Mouse (Mus musculus) MEL (cell line): ENCODE measurements around the gene Sorbs1. TPM values are rescaled to one million over a fixed set of nuclear protein-coding genes. Genes with fewer than 3 reads are reported as not detected.

Experiments used
- DNase-seq: peaks from one replicate; pipeline ENCODE4 v3.0.0; 2011; ENCODE audit warnings: low read depth, low spot score
- H3K27ac ChIP-seq: 2 replicates; pipeline ENCODE4 v1.5.1; 2012; ENCODE audit warnings: low read depth, mild to moderate bottlenecking, control low read depth, low read length, moderate library complexity; ENCODE audit not compliant: control insufficient read depth
- H3K27me3 ChIP-seq, 2 experiments: fragments of 150-350 bp in 1 of 2; sonication (generic) in 1 of 2; 2 replicates each; pipeline ENCODE4 v1.6.1; 2012; ENCODE audit warnings: low read length in 2 of 2, mild to moderate bottlenecking in 2 of 2, improper control_type of control experiment in 1 of 2, moderate library complexity in 1 of 2; ENCODE audit not compliant: insufficient read depth in 2 of 2, control insufficient read depth in 1 of 2
- H3K36me3 ChIP-seq, 2 experiments: 2 replicates each; pipeline ENCODE4 v1.6.1; 2012 to 2014; ENCODE audit warnings: low read length in 2 of 2, improper control_type of control experiment in 1 of 2, inconsistent platforms in 1 of 2, mild to moderate bottlenecking in 1 of 2; ENCODE audit not compliant: insufficient read depth in 2 of 2, control insufficient read depth in 1 of 2
- H3K4me1 ChIP-seq, 2 experiments: fragments of 150-350 bp in 1 of 2; sonication (generic) in 1 of 2; 2 replicates each; pipeline ENCODE4 v1.6.1; 2012; ENCODE audit warnings: low read length in 2 of 2, improper control_type of control experiment in 1 of 2, mild to moderate bottlenecking in 1 of 2; ENCODE audit not compliant: insufficient read depth in 2 of 2, control insufficient read depth in 1 of 2
- H3K4me3 ChIP-seq, 2 experiments: fragments of 150-350 bp in 1 of 2; sonication (generic) in 1 of 2; 2 replicates each; pipeline ENCODE4 v1.5.1; 2012; ENCODE audit warnings: low read depth in 2 of 2, low read length in 2 of 2, mild to moderate bottlenecking in 2 of 2, moderate library complexity in 2 of 2, control low read depth in 1 of 2, improper control_type of control experiment in 1 of 2; ENCODE audit not compliant: control insufficient read depth in 1 of 2, insufficient read depth in 1 of 2
- H3K79me2 ChIP-seq: 2 replicates; pipeline ENCODE4 v1.6.1; 2012; ENCODE audit warnings: mild to moderate bottlenecking, low read length, moderate library complexity; ENCODE audit not compliant: control insufficient read depth, poor library complexity, insufficient read depth
- H3K9ac ChIP-seq: 2 replicates; pipeline ENCODE4 v1.6.1; 2012; ENCODE audit warnings: low read depth, mild to moderate bottlenecking, control low read depth, low read length, moderate library complexity; ENCODE audit not compliant: control insufficient read depth, poor library complexity, severe bottlenecking
- H3K9me3 ChIP-seq: fragments of 150-350 bp; sonication (generic); replicated peaks from 2 replicates; pipeline ENCODE4 v1.6.1; 2012; ENCODE audit warnings: mild to moderate bottlenecking, low read length, improper control_type of control experiment, moderate library complexity; ENCODE audit not compliant: insufficient read depth
- CHD1 ChIP-seq: IDR thresholded peaks from 2 replicates; pipeline ENCODE4 v1.6.1; 2012; ENCODE audit warnings: low read depth, mild to moderate bottlenecking, inconsistent platforms, low read length, improper control_type of control experiment
- CTCF ChIP-seq, 3 experiments: IDR thresholded peaks in 2 of 3; conservative IDR thresholded peaks in 1 of 3; 2 replicates each; pipeline ENCODE4 v1.5.1; 2011 to 2012; ENCODE audit warnings: low read length in 3 of 3, low read depth in 2 of 3, mild to moderate bottlenecking in 2 of 3, improper control_type of control experiment in 1 of 3, inconsistent platforms in 1 of 3, mixed read lengths in 1 of 3, moderate library complexity in 1 of 3; ENCODE audit not compliant: control insufficient read depth in 1 of 3, insufficient read depth in 1 of 3, poor library complexity in 1 of 3, severe bottlenecking in 1 of 3
- E2F4 ChIP-seq: IDR thresholded peaks from 2 replicates; pipeline ENCODE4 v1.6.1; 2011; ENCODE audit warnings: low read depth, low read length, improper control_type of control experiment, borderline replicate concordance
- GATA1 ChIP-seq: IDR thresholded peaks from 2 replicates; pipeline ENCODE4 v1.6.1; 2011; ENCODE audit warnings: low read depth, low read length, improper control_type of control experiment
- JUND ChIP-seq: IDR thresholded peaks from 2 replicates; pipeline ENCODE4 v1.6.1; 2011; ENCODE audit warnings: low read depth, mild to moderate bottlenecking, improper control_type of control experiment, low read length
- KAT2A ChIP-seq: conservative IDR thresholded peaks from 2 replicates; pipeline ENCODE4 v1.6.1; 2012; ENCODE audit warnings: low read depth, low read length, improper control_type of control experiment, inconsistent platforms
- MAFK ChIP-seq: IDR thresholded peaks from 2 replicates; pipeline ENCODE4 v1.6.1; 2011; ENCODE audit warnings: low read depth, mild to moderate bottlenecking, low read length, improper control_type of control experiment, borderline replicate concordance
- MEF2A ChIP-seq: IDR thresholded peaks from 2 replicates; pipeline ENCODE4 v1.6.1; 2014; ENCODE audit warnings: low read depth, mild to moderate bottlenecking, inconsistent platforms, low read length, improper control_type of control experiment; ENCODE audit not compliant: poor library complexity, insufficient replicate concordance, severe bottlenecking; ENCODE audit errors: extremely low read depth
- NELFE ChIP-seq: IDR thresholded peaks from 2 replicates; pipeline ENCODE4 v1.6.1; 2011; ENCODE audit warnings: low read depth, low read length, improper control_type of control experiment
- NRF1 ChIP-seq: IDR thresholded peaks from 2 replicates; pipeline ENCODE4 v1.6.1; 2014; ENCODE audit warnings: low read depth, mild to moderate bottlenecking, inconsistent platforms, low read length, improper control_type of control experiment, moderate library complexity; ENCODE audit not compliant: poor library complexity, insufficient read depth, severe bottlenecking
- RCOR1 ChIP-seq: IDR thresholded peaks from 2 replicates; pipeline ENCODE4 v1.6.1; 2012; ENCODE audit warnings: low read depth, mild to moderate bottlenecking, inconsistent platforms, low read length, improper control_type of control experiment
- SMC3 ChIP-seq: IDR thresholded peaks from 2 replicates; pipeline ENCODE4 v1.6.1; 2011; ENCODE audit warnings: low read depth, low read length, improper control_type of control experiment
- TAL1 ChIP-seq: IDR thresholded peaks from 2 replicates; pipeline ENCODE4 v1.6.1; 2012; ENCODE audit warnings: mild to moderate bottlenecking, inconsistent platforms, low read length, moderate library complexity, mixed read lengths
- TBP ChIP-seq: IDR thresholded peaks from 2 replicates; pipeline ENCODE4 v1.8.0; 2011; ENCODE audit warnings: low read depth, low read length, improper control_type of control experiment
- UBTF ChIP-seq: IDR thresholded peaks from 2 replicates; pipeline ENCODE4 v1.6.1; 2012; ENCODE audit warnings: low read depth, mild to moderate bottlenecking, inconsistent platforms, low read length, improper control_type of control experiment, moderate library complexity, borderline replicate concordance; ENCODE audit not compliant: insufficient read depth
- USF2 ChIP-seq, 2 experiments: IDR thresholded peaks; 2 replicates each; pipeline ENCODE4 v1.6.1; 2011 to 2012; ENCODE audit warnings: improper control_type of control experiment in 2 of 2, low read length in 2 of 2, borderline replicate concordance in 1 of 2, inconsistent platforms in 1 of 2, low read depth in 1 of 2, mild to moderate bottlenecking in 1 of 2; ENCODE audit not compliant: insufficient read depth in 1 of 2
- ZC3H11A ChIP-seq: IDR thresholded peaks from 2 replicates; pipeline ENCODE4 v1.6.1; 2012; ENCODE audit warnings: low read depth, mild to moderate bottlenecking, inconsistent platforms, low read length, improper control_type of control experiment
- ZKSCAN1 ChIP-seq: IDR thresholded peaks from 2 replicates; pipeline ENCODE4 v1.6.1; 2012; ENCODE audit warnings: low read depth, mild to moderate bottlenecking, inconsistent platforms, low read length, improper control_type of control experiment, moderate library complexity
- ZMIZ1 ChIP-seq: IDR thresholded peaks from 2 replicates; pipeline ENCODE4 v1.6.1; 2012; ENCODE audit warnings: low read depth, mild to moderate bottlenecking, inconsistent platforms, low read length, improper control_type of control experiment, moderate library complexity
- ZNF384 ChIP-seq: IDR thresholded peaks from 2 replicates; pipeline ENCODE4 v1.6.1; 2012; ENCODE audit warnings: low read depth, mild to moderate bottlenecking, inconsistent platforms, low read length, improper control_type of control experiment
- polyA plus RNA-seq, 2 experiments: library from polyadenylated mRNA; stranded (reverse) in 1 of 2; unstranded in 1 of 2; fragments of >175 nt in 1 of 2; fragments of >200 nt in 1 of 2; gene quantifications; 2 replicates each; pipeline versions ENCODE4 v1.2.1 to v1.2.4; 2012; ENCODE audit warnings: low replicate concordance in 2 of 2, low read depth in 1 of 2; ENCODE audit not compliant: insufficient read length in 2 of 2, insufficient read depth in 1 of 2, missing spikeins in 1 of 2
- total RNA-seq: library from RNA; depleted of rRNA; stranded (reverse); fragments of 300-350 nt; gene quantifications from 2 replicates; pipeline ENCODE4 v1.2.3, GENCODE M21; 2012

Sorbs1 gene
- total and polyA plus RNA-seq, 3 experiments = 1.3 to 5.3 TPM; not detected in 1

GRCm38 (mm10) chr19:40311631-40312030 is 201.9 kb downstream of the Sorbs1 start:
- Histone ChIP-seq H3K36me3 (no peaks in the 10 kb centered on the region), H3K9me3 (no peaks in the 10 kb centered on the region), H3K27me3 (no peaks in the 10 kb centered on the region), H3K9ac (no peak overlapping the region), H3K4me1 (no peaks in the 10 kb centered on the region), H3K27ac (no peak overlapping the region), H3K79me2 (no peaks in the 10 kb centered on the region), H3K4me3 (no peak overlapping the region)
- TF ChIP-seq MAFK (no peak), ZMIZ1 (no peak), UBTF (no peak), ZKSCAN1 (no peak), TAL1 (no peak), ZC3H11A (no peak), USF2 (IDR thresholded peaks at IDR 0.05; ENCODE audit: borderline replicate concordance in 1 of 2, insufficient read depth in 1 of 2, low read depth in 1 of 2, low read length in 2 of 2) (no peak), SMC3 (no peak), E2F4 (no peak), JUND (no peak), TBP (no peak), CHD1 (no peak), NELFE (no peak), CTCF (IDR thresholded peaks at IDR 0.05 in 2 of 3, conservative IDR thresholded peaks at IDR 0.05 in 1 of 3; ENCODE audit: control insufficient read depth in 1 of 3, insufficient read depth in 1 of 3, low read depth in 2 of 3, low read length in 3 of 3, poor library complexity in 1 of 3, severe bottlenecking in 1 of 3) (no peak)
- no peak for DNase-seq

GRCm38 (mm10) chr19:40310410-40311130 is 203.0 kb downstream of the Sorbs1 start:
- no peaks in the 10 kb centered on the region for H3K79me2 ChIP-seq
- no peaks in the 10 kb centered on the region for H3K36me3 ChIP-seq
- H3K27me3 ChIP-seq = no peaks in the 10 kb centered on the region
- no peaks in the 10 kb centered on the region for H3K9me3 ChIP-seq
- H3K27ac ChIP-seq = no peak overlapping the region
- H3K4me1 ChIP-seq = no peaks in the 10 kb centered on the region
- DNase-seq = no peak
- no peak for TF ChIP-seq UBTF
- TF ChIP-seq MEF2A = no peak
- TF ChIP-seq KAT2A = no peak
- no peak for TF ChIP-seq RCOR1
- no peak for TF ChIP-seq CTCF (IDR thresholded peaks at IDR 0.05 in 2 of 3, conservative IDR thresholded peaks at IDR 0.05 in 1 of 3; ENCODE audit: control insufficient read depth in 1 of 3, insufficient read depth in 1 of 3, low read depth in 2 of 3, low read length in 3 of 3, poor library complexity in 1 of 3, severe bottlenecking in 1 of 3)
- TF ChIP-seq GATA1 = no peak
- no peak for TF ChIP-seq ZNF384
- no peak for TF ChIP-seq NRF1
- no peak for TF ChIP-seq TBP
- no peak overlapping the region for H3K9ac ChIP-seq
- no peak overlapping the region for H3K4me3 ChIP-seq
